Mouse (Mus musculus) heart, adult 2 months (tissue): ENCODE data around the gene Gm21969. TPM values are rescaled to one million over a fixed set of nuclear protein-coding genes. Genes with fewer than 3 reads are reported as not detected.
A peak's percentile ranks its signal among the peaks of the same experiment; 100 is the strongest.

Experiments
- DNase-seq, 2 experiments: peaks; one replicate each; pipeline ENCODE4 v3.0.0; 2021
- H3K27ac ChIP-seq: fragments of 200-600 bp; 2 replicates; pipeline ENCODE4 v1.8.1; 2022
- H3K27me3 ChIP-seq: fragments of 200-500 bp; 2 replicates; pipeline ENCODE4 v1.6.1; 2012; ENCODE audit warnings: mild to moderate bottlenecking, low read length, inconsistent platforms, mixed read lengths; ENCODE audit not compliant: control insufficient read depth, insufficient read depth
- H3K36me3 ChIP-seq: fragments of 200-500 bp; 2 replicates; pipeline ENCODE4 v1.6.1; 2012; ENCODE audit warnings: low read length, inconsistent platforms; ENCODE audit not compliant: control insufficient read depth, insufficient read depth
- H3K4me1 ChIP-seq: fragments of 200-500 bp; 2 replicates; pipeline ENCODE4 v1.6.1; 2011; ENCODE audit warnings: low read length; ENCODE audit not compliant: control insufficient read depth, insufficient read depth
- H3K4me3 ChIP-seq: fragments of 200-600 bp; 2 replicates; pipeline ENCODE4 v1.8.1; 2022
- H3K79me2 ChIP-seq: fragments of 200-500 bp; replicated peaks from 2 replicates; pipeline ENCODE4 v1.6.1; 2012; ENCODE audit warnings: mild to moderate bottlenecking, inconsistent platforms, low read length, moderate library complexity, mixed read lengths; ENCODE audit not compliant: control insufficient read depth, insufficient read depth
- H3K9ac ChIP-seq: fragments of 200-500 bp; 2 replicates; pipeline ENCODE4 v1.6.1; 2012; ENCODE audit warnings: low read depth, mild to moderate bottlenecking, control low read depth, inconsistent platforms, low read length, mixed read lengths
- CTCF ChIP-seq: fragments of 200-600 bp; IDR thresholded peaks from 2 replicates; pipeline ENCODE4 v1.8.1; 2022; ENCODE audit warnings: antibody characterized with exemption, mild to moderate bottlenecking, moderate library complexity
- EP300 ChIP-seq: fragments of 200-500 bp; IDR thresholded peaks from 2 replicates; pipeline ENCODE4 v1.6.1; 2011; ENCODE audit warnings: low read depth, low read length, control low read depth; ENCODE audit not compliant: insufficient read depth
- POLR2A ChIP-seq: fragments of 200-500 bp; IDR thresholded peaks from 2 replicates; pipeline ENCODE4 v1.6.1; 2011; ENCODE audit warnings: mild to moderate bottlenecking, low read depth, low read length, control low read depth; ENCODE audit not compliant: insufficient read depth
- WGBS: fragments of 180-500 bp; shearing (Covaris S2); methylation state at CpG from one replicate; pipeline ENCODE4 v1.1.7; 2018; 5-methylcytosine and 5-hydroxymethylcytosine counted together
- intact Hi-C: fragments of 180-260 bp; cut with DNase I; formaldehyde crosslinking; loops from one replicate; pipeline ENCODE4 v1.15.1; 2025
- polyA plus RNA-seq: library from polyadenylated mRNA; depleted of rRNA; stranded (reverse); fragments of >200 nt; gene quantifications from 2 replicates; pipeline ENCODE4 v1.2.3, GENCODE M21; 2012
- total RNA-seq, 2 experiments: library from RNA; stranded (reverse); gene quantifications; 2 replicates each; pipeline ENCODE4 v1.2.3; 2021

The Gm21969 gene
- total and polyA plus RNA-seq, 3 experiments = not detected

- 66% methylated on average over 11 of the region's 11 CpGs for WGBS
- Histone ChIP-seq H3K27ac (no peak overlapping the region), H3K79me2 (0 out of 2 replicates have a peak, but pooled peaks cover 2% of the 10 kb centered on the region), H3K36me3 (no peaks in the 10 kb centered on the region), H3K27me3 (no peaks in the 10 kb centered on the region), H3K4me1 (peaks cover 31% of the 10 kb centered on the region), H3K4me3 (no peak overlapping the region), H3K9ac (no peak overlapping the region)
- no peak for TF ChIP-seq EP300
- no peak for TF ChIP-seq POLR2A
- no peak for TF ChIP-seq CTCF
- intact Hi-C loops = no loop called here
- DNase-seq = no peak
These were observed 19.2 kb upstream of the Gm21969 start for GRCm38 (mm10) chr4:139583629-139584245.

DNA sequence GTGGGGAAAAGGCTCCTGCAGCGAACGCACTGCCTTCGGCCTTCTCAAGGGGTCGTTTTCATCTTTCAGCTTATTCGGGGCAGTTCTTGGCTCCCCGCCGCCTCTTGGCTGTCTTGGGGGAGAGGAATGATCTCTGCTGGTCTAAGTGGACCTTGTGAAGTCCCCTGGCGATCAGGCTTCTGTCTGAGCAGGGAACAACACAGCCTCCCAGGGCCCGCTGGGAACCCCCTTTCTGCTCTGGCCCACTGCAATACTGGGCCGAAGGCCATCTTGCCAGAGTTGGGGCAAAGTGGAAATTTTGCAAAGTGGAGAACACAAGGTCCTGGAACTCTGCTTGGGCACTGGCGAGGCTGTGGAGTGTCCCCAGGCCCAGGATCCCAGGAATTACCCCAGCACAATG, 18.3 kb upstream of the Gm21969 start:
- 64% methylated on average over 11 of the region's 11 CpGs for WGBS

GRCm38 (mm10) chr4:139585713-139586112, 17.3 kb upstream of the Gm21969 start:
- H3K27ac ChIP-seq = no peak overlapping the region
- no peaks in the 10 kb centered on the region for H3K27me3 ChIP-seq
- no peak overlapping the region for H3K4me3 ChIP-seq
- H3K9ac ChIP-seq = no peak overlapping the region
- TF ChIP-seq POLR2A (no peak), EP300 (no peak), CTCF (no peak)
- 92% methylated on average over 7 of the region's 7 CpGs for WGBS
- intact Hi-C loops = no loop called here
- H3K4me1 ChIP-seq = peaks cover 26% of the 10 kb centered on the region
- no peak for DNase-seq
- H3K79me2 ChIP-seq = 0 out of 2 replicates have a peak, but pooled peaks cover 2% of the 10 kb centered on the region
- H3K36me3 ChIP-seq = no peaks in the 10 kb centered on the region

More for the DNA sequence above, 18.3 kb upstream of the Gm21969 start:
- DNase-seq = no peak
- H3K9ac ChIP-seq = no peak overlapping the region
- TF ChIP-seq POLR2A (no peak), CTCF (no peak), EP300 (no peak)
- no peaks in the 10 kb centered on the region for H3K36me3 ChIP-seq
- peaks cover 25% of the 10 kb centered on the region for H3K4me1 ChIP-seq
- H3K79me2 ChIP-seq = 0 out of 2 replicates have a peak, but pooled peaks cover 2% of the 10 kb centered on the region
- no peaks in the 10 kb centered on the region for H3K27me3 ChIP-seq
- intact Hi-C loops = no loop called here
- no peak overlapping the region; the same call in 1 of the 2 replicates for H3K27ac ChIP-seq
- no peak overlapping the region for H3K4me3 ChIP-seq

GRCm38 (mm10) chr4:139587370-139587769, 15.6 kb upstream of the Gm21969 start:
- Histone ChIP-seq H3K36me3 (no peaks in the 10 kb centered on the region), H3K27ac (peak overlapping the region; percentile 76), H3K4me1 (peaks cover 15% of the 10 kb centered on the region), H3K79me2 (0 out of 2 replicates have a peak, but pooled peaks cover 2% of the 10 kb centered on the region), H3K27me3 (no peaks in the 10 kb centered on the region), H3K9ac (no peak overlapping the region), H3K4me3 (no peak overlapping the region)
- WGBS = 36% methylated on average over 4 of the region's 4 CpGs
- peak in 1 of 2 experiments; percentile 65 for DNase-seq
- TF ChIP-seq CTCF (no peak), EP300 (0 out of 2 replicates have a peak, but pooled peaks have one; percentile 46)
- intact Hi-C loops = no loop called here

DNA sequence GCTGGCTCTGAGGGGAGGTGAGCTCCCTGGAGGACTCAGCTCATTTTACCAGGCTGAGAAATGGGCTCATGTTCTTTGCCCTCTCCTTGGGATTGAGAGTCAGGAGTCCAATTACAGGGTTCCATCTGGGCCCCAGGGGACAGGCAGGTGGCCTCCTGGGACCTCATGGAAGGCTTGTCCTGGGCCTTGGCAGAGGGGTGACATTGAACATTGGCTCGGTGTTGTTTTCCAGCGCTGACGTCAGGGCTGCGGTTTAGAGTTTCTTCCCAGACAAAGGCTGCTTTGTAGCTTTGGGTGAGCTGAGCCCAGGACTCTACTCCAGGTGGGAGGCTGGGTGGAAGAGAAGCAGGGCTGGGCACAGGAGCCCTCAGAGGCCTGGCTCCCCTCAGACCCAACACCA, 15.2 kb upstream of the Gm21969 start:
- peak in 1 of 2 experiments; percentile 39 for DNase-seq
- Histone ChIP-seq H3K4me3 (no peak overlapping the region), H3K79me2 (0 out of 2 replicates have a peak, but pooled peaks cover 2% of the 10 kb centered on the region), H3K27ac (peak overlapping the region; percentile 76), H3K4me1 (peaks cover 15% of the 10 kb centered on the region), H3K36me3 (no peaks in the 10 kb centered on the region), H3K27me3 (no peaks in the 10 kb centered on the region), H3K9ac (no peak overlapping the region)
- TF ChIP-seq EP300 = no peak
- no peak for TF ChIP-seq POLR2A
- no peak for TF ChIP-seq CTCF
- 56% methylated on average over 4 of the region's 4 CpGs for WGBS
- intact Hi-C loops = no loop called here

DNA sequence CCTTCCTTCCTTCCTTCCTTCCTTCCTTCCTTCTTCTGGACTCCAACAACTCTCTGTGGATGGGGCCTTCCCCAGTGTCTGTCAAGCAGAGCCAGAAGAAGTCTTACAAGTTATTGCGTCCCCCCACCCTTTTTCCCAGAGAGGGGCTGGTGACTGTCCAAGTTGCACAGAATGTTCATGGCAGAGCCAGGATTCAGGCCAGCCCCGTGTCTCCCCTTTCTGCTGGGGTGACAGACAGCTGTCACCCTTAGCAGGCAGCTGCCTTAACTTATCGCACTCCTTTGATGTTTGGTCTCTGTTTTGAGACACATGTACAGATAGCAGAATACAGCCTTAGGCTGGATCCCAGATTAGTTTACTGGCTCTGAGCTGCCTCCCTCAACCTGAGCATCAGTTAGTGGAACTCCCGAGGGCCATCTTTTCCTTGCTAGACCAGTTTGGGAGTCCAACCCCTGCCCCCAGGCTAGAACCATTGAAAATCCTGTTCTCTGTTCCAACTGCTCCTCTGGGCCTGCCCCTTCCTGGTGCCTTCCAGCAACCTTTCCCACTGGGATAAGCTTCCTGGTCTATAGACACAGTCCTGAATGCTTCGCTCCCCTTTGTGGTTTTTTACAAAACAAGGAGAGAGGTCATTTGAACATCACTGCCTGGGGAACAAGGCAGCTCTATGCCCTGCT, 13.5 kb upstream of the Gm21969 start:
- TF ChIP-seq CTCF (no peak), EP300 (no peak), POLR2A (no peak)
- H3K79me2 ChIP-seq = 0 out of 2 replicates have a peak, but pooled peaks cover 2% of the 10 kb centered on the region
- H3K4me3 ChIP-seq = no peak overlapping the region
- H3K27me3 ChIP-seq = no peaks in the 10 kb centered on the region
- peaks cover 18% of the 10 kb centered on the region for H3K4me1 ChIP-seq
- H3K27ac ChIP-seq = no peak overlapping the region
- H3K36me3 ChIP-seq = no peaks in the 10 kb centered on the region
- WGBS = 52% methylated on average over 5 of the region's 5 CpGs
- intact Hi-C loops = no loop called here
- H3K9ac ChIP-seq = no peak overlapping the region
- no peak for DNase-seq
